Mouse (Mus musculus) G1E (cell line): ENCODE data around the gene Zbed4. TPM values are rescaled to one million over a fixed set of nuclear protein-coding genes. Genes with fewer than 3 reads are reported as not detected.
"Not testable (repeated sequence)": the region's sequence is repeated elsewhere in the genome, so short reads cannot be mapped to it uniquely, and the experiment has no call there.

Experiments used
- ATAC-seq: 2 replicates; pipeline ENCODE4 v1.8.0; 2016; ENCODE audit warnings: mild to moderate bottlenecking; ENCODE audit not compliant: insufficient number of reproducible peaks, poor library complexity, low FRiP score, severe bottlenecking; ENCODE audit errors: extremely low read depth
- DNase-seq: peaks from one replicate; pipeline ENCODE4 v3.0.0; 2012; ENCODE audit warnings: low spot score
- H3K27me3 ChIP-seq: 2 replicates; pipeline ENCODE4 v1.6.1; 2012; ENCODE audit warnings: mild to moderate bottlenecking, low read length, inconsistent platforms; ENCODE audit not compliant: insufficient read depth
- H3K36me3 ChIP-seq: replicated peaks from 2 replicates; pipeline ENCODE3; 2012; ENCODE audit warnings: mild to moderate bottlenecking, inconsistent platforms
- H3K4me1 ChIP-seq: 2 replicates; pipeline ENCODE4 v1.6.1; 2012; ENCODE audit warnings: low read depth, low read length, inconsistent platforms, mixed read lengths; ENCODE audit not compliant: insufficient read depth
- H3K4me3 ChIP-seq: 2 replicates; pipeline ENCODE4 v1.5.1; 2012; ENCODE audit warnings: low read depth, mild to moderate bottlenecking, inconsistent platforms, low read length, moderate library complexity, mixed read lengths
- H3K9me3 ChIP-seq: replicated peaks from 2 replicates; pipeline ENCODE4 v1.6.1; 2012; ENCODE audit warnings: inconsistent platforms
- CTCF ChIP-seq: IDR thresholded peaks from 2 replicates; pipeline ENCODE4 v1.5.1; 2012; ENCODE audit warnings: low read depth, low read length, inconsistent platforms, mixed read lengths
- GATA1 ChIP-seq: IDR thresholded peaks from 2 replicates; pipeline ENCODE4 v1.6.1; 2012; ENCODE audit warnings: borderline replicate concordance, low read length, inconsistent platforms, mixed read lengths
- GATA2 ChIP-seq: IDR thresholded peaks from 2 replicates; pipeline ENCODE4 v1.6.1; 2012; ENCODE audit warnings: low read depth, low read length, inconsistent platforms, borderline replicate concordance
- POLR2AphosphoS5 ChIP-seq: IDR thresholded peaks from 2 replicates; pipeline ENCODE4 v1.6.1; 2012; ENCODE audit warnings: low read depth, low read length, inconsistent platforms; ENCODE audit not compliant: insufficient replicate concordance
- TAL1 ChIP-seq: conservative IDR thresholded peaks from 2 replicates; pipeline ENCODE4 v1.6.1; 2012; ENCODE audit warnings: low read depth, low read length, inconsistent platforms, mixed read lengths
- polyA plus RNA-seq: library from polyadenylated mRNA; stranded (reverse); fragments of >175 nt; gene quantifications from 2 replicates; pipeline ENCODE4 v1.2.3, GENCODE M21; 2012
- total RNA-seq, 2 experiments: library from RNA; stranded (forward) in 1 of 2; stranded (reverse) in 1 of 2; fragments of 200-1000 nt in 1 of 2; fragments of >200 nt in 1 of 2; fragmentation: Nextera tagmentation in 1 of 2; gene quantifications; 2 replicates each; pipeline ENCODE4 v1.2.3; 2014 to 2017

Gene Zbed4
- total RNA-seq (2014; fragmentation: Nextera tagmentation) (37.2 and 48.6 TPM in 2 replicates), total RNA-seq (2017) (40.8 and 43.3 TPM in 2 replicates), polyA plus RNA-seq (11.0 and 11.6 TPM in 2 replicates)

GRCm38 (mm10) chr15:88751564-88752402 is at the start of gene Zbed4:
TSS of gene Zbed4 (plus strand) at chr15:88751660.
- peaks cover 24% of the 10 kb centered on the region for H3K36me3 ChIP-seq
- H3K4me1 ChIP-seq: peaks cover 40% of the 10 kb centered on the region
- no peaks in the 10 kb centered on the region for H3K9me3 ChIP-seq
- H3K27me3 ChIP-seq: no peaks in the 10 kb centered on the region
- DNase-seq (peak; percentile 50), ATAC-seq (peak; percentile 25; the same call in 1 of the 2 replicates)
- TF ChIP-seq CTCF: no peak
- no peak for TF ChIP-seq TAL1
- TF ChIP-seq POLR2AphosphoS5: no peak
- no peak for TF ChIP-seq GATA2
- TF ChIP-seq GATA1: no peak
- peak within 1 kb of the TSS; percentile 92 for H3K4me3 ChIP-seq

- no peak overlapping the region for H3K4me3 ChIP-seq
- no peak for TF ChIP-seq CTCF
- TF ChIP-seq TAL1: no peak
- TF ChIP-seq GATA2: no peak
- no peak for TF ChIP-seq POLR2AphosphoS5
- TF ChIP-seq GATA1: no peak
These were observed 49.0 kb upstream of the Zbed4 start for GRCm38 (mm10) chr15:88702501-88702900.

GRCm38 (mm10) chr15:88704284-88704683 is 47.2 kb upstream of the Zbed4 start:
- no peaks in the 10 kb centered on the region for H3K9me3 ChIP-seq
- DNase-seq (no peak), ATAC-seq (no peak)
- H3K27me3 ChIP-seq: no peaks in the 10 kb centered on the region
- H3K4me1 ChIP-seq: no peaks in the 10 kb centered on the region
- H3K36me3 ChIP-seq: peaks cover 100% of the 10 kb centered on the region
- H3K4me3 ChIP-seq: no peak overlapping the region
- TF ChIP-seq POLR2AphosphoS5 (no peak), GATA2 (no peak)

More at GRCm38 (mm10) chr15:88702501-88702900, 49.0 kb upstream of the Zbed4 start:
- Histone ChIP-seq H3K36me3 (peaks cover 100% of the 10 kb centered on the region), H3K27me3 (no peaks in the 10 kb centered on the region), H3K9me3 (no peaks in the 10 kb centered on the region), H3K4me1 (0 out of 2 replicates have a peak, but pooled peaks cover 4% of the 10 kb centered on the region)
- ATAC-seq (no peak), DNase-seq (no peak)

GRCm38 (mm10) chr15:88706320-88706719 is 45.1 kb upstream of the Zbed4 start:
- H3K4me1 ChIP-seq: peaks cover 3% of the 10 kb centered on the region; the same call in 1 of the 2 replicates
- DNase-seq: no peak
- no peaks in the 10 kb centered on the region for H3K9me3 ChIP-seq
- no peak overlapping the region for H3K4me3 ChIP-seq
- no peak for ATAC-seq
- H3K27me3 ChIP-seq: no peaks in the 10 kb centered on the region
- TF ChIP-seq POLR2AphosphoS5 (no peak), CTCF (no peak), TAL1 (no peak), GATA1 (no peak), GATA2 (no peak)
- H3K36me3 ChIP-seq: peaks cover 100% of the 10 kb centered on the region

- H3K27me3 ChIP-seq, H3K4me3 ChIP-seq, DNase-seq, H3K9me3 ChIP-seq, ATAC-seq, H3K4me1 ChIP-seq: not testable (repeated sequence)
- H3K36me3 ChIP-seq: peaks cover 100% of the 10 kb centered on the region
These were observed 44.5 kb upstream of the Zbed4 start for GRCm38 (mm10) chr15:88706987-88707386.

GRCm38 (mm10) chr15:88708204-88708603 is 43.3 kb upstream of the Zbed4 start:
- TF ChIP-seq CTCF (no peak), GATA2 (no peak)
- no peak overlapping the region for H3K4me3 ChIP-seq
- H3K9me3 ChIP-seq: no peaks in the 10 kb centered on the region
- DNase-seq (no peak), ATAC-seq (no peak)
- H3K4me1 ChIP-seq: peaks cover 8% of the 10 kb centered on the region
- peaks cover 100% of the 10 kb centered on the region for H3K36me3 ChIP-seq
- no peaks in the 10 kb centered on the region for H3K27me3 ChIP-seq
